Mouse (Mus musculus): ENCODE data around the gene Gpr108.
"Not testable (repeated sequence)": the region's sequence is repeated elsewhere in the genome, so short reads cannot be mapped to it uniquely, and the experiment has no call there.

Gpr108 gene

DNA sequence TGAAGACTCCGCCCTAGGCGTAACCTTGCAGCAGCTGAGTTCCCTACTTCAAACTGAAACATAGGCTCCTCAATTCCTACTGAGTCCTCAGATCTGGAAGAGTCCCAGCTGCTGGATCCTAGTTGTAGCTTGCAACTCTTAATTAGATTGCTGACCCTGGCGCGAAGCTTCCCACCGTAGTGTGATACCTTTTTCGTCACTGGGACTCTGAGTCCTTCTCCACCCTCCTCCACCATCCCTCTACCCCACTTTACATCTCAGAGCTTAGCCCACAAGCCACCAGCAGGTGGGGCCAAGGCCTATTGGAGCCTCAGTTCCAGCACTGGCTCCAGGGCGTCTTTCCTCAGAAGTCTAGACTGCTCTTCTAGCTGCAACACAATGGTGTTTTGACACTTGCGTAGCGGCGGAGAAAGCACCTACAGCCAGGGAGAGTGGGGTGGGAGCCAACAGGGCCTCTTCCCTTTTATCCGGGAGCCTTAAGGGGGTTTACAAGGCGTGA, at the start of gene Gpr108:
Gene Gpr108 (minus strand): TSS at position 246 of the 499 bp plus-strand sequence.
- peak; percentile 95 for DNase-seq (ENCODE audit: low read depth)

DNA sequence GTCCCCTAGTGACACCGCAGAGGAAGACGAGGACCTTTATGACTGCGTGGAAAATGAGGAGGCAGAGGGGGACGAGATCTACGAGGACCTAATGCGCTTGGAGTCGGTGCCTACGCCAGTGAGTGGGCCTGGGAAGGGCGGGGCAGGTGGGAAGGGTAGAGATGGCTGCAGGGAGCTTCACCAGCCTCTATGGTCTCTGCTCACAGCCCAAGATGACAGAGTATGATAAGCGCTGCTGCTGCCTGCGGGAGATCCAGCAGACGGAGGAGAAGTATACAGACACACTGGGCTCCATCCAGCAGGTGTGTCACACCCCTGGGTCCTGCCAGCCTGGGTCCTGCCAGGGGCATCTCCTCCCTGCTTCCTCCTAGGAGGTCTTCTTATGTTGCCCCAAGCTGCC, 48.8 kb upstream of the Gpr108 start:
- no peak for DNase-seq (ENCODE audit: low read depth)

DNA sequence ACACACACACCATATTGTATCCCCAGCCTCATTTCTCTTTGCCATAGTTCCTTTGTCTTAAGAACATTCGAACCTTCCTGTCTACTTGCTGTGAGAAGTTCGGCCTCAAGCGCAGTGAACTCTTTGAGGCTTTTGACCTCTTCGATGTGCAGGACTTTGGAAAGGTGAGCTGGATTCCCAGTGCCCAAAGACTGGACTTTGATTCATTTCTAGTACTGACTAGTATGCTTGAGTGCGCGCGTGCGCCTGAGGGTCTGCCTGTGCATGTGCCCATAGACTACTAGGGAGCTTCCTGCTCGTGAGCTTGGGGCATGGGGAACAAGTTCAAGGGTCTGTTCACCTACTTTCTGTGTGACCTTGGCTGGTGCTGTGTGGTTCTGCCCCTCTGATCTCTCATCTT, 47.7 kb upstream of the Gpr108 start:
- DNase-seq (ENCODE audit: low read depth) = no peak

DNA sequence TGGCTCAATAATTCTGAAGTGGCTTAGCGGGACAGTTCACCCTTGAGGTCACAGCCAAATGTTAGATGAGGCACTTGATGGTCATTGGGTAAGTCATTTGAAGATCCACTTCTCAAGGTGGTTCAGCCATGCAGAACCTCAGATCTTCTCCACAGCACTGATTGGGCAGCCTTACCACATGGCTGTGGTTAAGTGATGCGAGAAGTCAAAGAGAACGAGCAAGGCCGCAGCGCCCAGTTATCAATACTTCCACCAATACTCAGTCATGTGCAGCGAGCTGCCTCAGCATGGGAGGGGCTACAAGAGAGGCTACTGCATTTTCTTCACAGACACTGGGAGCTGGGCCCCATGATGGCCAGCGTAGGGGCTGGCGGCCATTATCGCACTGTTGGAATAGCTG, 44.7 kb upstream of the Gpr108 start:
- no peak for DNase-seq (ENCODE audit: low read depth)

DNA sequence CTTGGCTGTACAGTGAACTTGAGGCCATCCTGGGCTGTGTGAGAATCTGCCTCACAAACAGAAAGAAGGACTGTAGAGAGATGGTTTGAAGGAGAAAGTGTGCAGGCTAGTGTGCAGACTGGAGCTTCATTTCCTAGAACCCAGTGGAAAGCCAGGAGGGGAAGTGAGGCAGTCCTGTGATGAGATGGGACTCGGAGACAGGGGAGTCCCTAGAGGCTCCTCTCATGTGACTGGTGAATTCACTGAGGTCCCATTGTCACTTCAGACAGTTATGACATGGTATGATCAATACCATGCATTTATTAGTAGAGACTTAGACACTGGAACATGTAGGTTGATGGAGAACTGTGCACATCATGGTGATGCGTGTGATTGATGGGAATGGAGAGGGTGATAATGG, 44.1 kb upstream of the Gpr108 start:
- DNase-seq (ENCODE audit: low read depth) = no peak

DNA sequence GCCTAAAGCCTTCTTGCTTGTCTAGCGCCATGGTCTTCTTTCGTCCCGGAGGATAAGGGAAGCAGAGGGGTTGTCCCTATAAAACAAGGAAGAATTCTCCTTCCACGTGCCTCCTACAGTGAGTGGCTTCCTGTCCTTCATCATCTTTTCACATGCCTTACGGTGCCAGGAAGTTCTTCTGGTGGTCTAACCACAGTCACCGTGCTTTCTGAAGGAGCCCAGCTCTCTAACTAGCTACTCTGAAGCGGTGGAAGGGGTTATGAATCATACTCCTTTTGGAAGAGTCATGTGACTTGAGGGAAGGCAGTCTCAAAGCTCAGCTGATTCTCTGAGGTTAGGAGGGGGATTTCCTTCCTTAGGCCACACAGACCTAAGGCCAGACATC, 42.4 kb upstream of the Gpr108 start:
- peak; percentile 77 for DNase-seq (ENCODE audit: low read depth)

DNA sequence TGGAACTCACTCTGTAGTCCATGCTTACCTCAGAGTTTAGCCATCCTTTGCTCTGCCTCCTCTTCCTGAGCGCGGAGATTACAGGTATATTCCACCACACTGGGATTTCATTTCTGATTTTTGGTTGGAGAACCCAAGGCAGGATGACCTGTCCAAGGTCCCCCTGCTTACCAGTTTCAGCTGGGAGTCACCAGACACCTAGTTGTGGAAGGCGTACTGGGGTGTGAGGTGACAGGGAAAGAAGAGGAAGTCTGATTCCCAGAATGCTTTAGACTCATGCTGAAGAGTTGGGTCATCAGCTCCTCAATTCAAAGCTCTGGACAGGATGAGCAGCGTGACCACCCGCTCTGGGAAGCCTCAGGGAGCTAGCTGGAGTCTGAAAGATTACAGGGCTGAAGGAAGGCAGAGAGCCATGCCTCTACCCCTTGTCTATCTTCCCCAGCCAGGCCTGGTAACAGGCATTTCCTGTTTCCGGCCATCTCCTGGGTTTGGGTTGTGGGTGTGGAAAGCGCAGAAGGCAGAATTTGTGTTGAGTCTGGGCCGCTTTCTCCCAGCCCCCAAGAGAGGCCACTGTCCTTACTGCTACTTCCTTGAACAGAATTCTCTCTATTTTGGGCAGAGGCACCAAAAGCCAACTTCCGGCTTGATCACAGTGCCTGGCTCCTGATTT, 41.9 kb upstream of the Gpr108 start:
- DNase-seq (ENCODE audit: low read depth) = peak; percentile 69

DNA sequence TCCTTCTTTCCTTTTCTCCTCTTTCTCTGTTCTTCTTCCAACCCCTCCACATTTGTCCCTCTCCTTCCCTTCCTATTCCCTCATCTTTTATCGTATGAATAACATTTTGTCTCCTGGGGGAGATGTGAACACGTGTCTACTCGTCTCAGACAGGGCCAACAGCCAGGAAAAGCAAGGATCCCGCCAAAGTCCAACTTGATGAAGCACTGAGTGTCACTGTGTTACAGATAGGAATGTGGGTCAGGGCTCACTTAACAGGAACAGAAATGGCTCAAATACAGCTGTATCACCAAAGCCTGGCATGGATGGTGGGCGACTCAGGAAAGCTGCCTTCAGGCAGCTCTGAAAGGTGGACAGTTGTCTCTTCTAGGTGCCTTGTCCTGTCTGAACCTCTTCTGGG, 41.0 kb upstream of the Gpr108 start:
- DNase-seq (ENCODE audit: low read depth) = no peak

DNA sequence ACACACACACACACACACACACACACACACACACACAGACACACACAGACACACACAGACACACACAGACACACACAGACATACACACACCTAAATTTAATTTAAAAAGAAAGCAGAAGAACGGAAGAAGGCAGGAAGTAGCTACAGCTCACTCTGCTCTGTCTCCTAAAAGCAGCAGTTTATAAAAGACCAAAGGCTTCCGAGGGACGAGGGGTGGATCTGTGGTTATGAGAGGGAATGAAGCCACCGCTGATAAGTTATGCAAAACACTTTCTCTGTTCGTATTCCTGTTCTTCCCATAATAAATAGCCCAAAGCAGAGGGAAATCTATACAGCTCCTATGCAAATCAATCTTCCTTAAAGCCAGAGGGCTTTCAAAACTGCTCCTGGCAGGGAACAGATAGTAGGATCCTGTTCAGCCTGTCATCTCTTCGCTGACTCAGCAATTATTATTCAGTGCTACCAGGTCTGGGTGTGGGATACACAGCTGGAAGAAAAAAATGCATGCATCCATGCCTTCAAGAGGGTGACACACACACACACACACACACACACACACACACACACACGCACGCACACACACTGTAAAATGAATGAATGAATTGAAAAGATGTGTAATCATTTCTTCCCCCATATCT, 38.6 kb upstream of the Gpr108 start:
- DNase-seq (ENCODE audit: low read depth) = peak; percentile 47

DNA sequence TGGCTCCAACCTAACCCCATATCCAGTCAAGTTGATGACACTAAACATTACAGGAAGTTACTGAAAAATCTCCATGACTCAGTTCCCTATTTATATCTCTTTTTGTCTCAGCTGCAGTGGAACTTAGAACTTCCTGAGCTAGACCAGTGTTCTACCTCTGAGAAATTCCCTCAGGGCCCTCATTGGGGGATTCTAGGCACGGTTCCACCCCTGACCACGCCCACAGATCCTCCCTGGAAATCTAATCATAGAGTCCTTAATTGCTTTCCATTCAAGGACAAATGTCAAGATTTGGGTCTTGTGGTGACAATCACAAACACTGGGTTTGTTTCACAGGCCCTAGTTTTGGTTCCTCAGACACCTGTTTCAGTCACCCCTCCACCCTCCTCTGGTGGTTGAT, 36.8 kb upstream of the Gpr108 start:
- DNase-seq (ENCODE audit: low read depth) = no peak

DNA sequence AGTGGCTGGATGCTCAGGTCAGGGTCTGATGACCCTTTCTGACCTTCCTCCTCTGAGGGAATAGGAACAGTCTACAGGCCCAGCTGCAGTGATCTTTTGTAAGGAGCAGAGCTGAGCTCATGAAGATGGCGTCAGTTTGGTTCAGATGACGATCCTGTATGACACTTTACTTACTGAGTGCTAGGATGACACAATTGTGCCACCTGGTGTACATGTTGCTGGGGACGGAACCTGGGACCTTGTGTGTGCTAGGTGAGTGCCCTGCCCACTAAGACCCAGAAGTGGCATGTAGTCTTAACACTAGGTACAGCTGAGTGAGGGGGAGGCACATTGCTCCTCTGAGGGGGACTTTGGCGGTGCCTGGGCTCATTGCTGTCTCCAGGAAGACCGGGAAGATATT, 35.7 kb upstream of the Gpr108 start:
- DNase-seq (ENCODE audit: low read depth) = peak; percentile 51

DNA sequence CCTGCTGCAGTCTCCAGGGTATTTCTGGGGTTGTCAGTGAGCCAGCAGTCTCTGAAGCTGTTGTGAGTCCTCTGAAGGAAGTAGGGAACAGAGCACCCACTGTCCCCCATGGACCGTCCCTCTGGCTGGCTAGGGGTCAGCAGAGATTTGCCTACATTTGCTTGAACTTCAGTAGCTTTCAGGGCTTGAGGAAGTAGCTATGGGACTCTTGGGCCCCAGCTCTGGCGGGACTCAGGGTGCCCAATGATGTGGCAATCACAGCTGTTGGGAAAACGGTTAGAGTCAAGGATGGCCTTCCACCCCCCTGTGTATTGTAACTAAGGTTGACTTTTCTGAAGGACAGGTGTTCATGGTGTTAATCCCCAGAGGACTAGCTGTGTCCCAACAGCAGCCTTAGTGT, 32.2 kb upstream of the Gpr108 start:
- no peak for DNase-seq (ENCODE audit: low read depth)

DNA sequence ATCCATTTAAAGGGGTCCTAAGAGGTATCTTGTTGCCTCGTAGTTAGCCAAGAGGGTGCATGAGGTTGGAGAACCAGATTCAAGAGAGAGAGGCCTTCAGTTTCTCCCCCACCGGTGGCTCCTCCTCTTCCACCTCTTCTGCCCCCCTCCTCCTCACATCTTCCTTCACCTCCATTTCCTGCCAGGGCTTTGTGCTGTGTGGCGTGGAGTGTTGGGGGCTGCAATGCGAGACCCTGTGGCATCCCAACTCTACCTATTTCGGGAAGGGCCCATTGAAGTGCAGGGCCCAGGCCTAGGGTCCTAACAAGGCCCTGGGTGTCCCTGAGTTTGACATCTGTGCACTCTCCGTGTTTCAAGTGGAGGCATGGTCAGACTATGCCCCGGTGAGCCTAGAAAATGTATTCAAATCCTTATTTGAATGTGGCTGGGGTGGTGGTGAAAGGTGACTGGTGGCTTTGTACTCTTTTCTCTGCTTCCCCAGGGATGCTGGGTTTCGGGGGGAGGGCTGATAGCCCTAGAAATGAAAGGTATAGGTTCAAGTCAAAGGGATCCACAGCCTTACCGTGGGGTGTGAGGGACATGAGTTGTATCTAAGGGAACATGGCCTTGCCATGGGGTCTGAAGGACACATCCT, 31.5 kb upstream of the Gpr108 start:
- peak; percentile 73 for DNase-seq (ENCODE audit: low read depth)

DNA sequence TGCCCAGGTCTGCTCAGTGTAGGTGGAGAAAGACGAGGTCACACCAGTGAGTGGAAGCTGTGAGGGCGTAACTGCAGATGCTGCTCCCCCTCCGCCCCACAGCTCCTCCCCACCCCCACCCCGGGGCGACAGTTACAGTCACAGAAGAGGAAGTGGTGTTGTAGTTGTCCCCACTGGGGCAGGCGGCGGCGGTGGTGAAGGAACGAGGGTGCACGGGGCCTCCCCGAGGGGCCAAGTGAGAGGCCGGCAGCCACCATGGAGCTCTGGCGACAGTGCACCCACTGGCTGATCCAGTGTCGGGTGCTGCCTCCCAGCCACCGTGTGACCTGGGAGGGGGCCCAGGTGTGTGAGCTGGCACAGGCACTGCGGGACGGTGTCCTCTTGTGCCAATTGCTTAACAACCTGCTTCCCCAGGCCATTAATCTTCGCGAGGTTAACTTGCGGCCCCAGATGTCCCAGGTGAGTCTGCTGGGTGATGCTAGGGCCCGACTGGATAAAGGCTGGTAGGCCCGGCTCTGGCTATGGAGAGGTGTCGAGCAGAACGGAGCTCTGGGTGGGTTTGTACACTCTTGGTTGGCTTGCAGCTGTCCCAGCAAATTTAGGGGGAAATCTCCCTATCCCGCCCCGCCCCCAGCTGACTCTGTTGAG, 30.8 kb upstream of the Gpr108 start, which contains the start of gene Vav1:
Gene Vav1 (plus strand): TSS at position 158 of the 648 bp plus-strand sequence.
- peak; percentile 91 for DNase-seq (ENCODE audit: low read depth)

DNA sequence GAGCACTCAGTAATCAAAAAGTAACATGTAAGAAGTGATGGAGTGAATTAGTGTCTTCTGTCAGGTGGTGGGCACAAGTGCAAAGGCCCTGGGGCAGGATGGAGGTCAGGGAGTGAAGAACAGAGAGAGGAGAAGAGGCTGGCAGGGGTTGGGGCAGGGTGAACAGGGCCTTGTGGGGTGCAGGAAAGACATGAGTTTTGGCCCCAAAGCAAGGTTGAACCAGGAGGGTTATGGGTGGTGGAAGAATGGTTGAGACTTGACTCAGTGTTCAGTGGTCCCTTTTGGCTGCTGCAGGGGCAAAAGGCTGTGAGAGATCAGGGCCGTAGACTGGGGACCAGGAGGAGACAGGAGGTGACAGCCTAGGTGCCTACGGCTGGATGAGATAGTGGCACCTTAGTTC, 30.3 kb upstream of the Gpr108 start:
- no peak for DNase-seq (ENCODE audit: low read depth)

DNA sequence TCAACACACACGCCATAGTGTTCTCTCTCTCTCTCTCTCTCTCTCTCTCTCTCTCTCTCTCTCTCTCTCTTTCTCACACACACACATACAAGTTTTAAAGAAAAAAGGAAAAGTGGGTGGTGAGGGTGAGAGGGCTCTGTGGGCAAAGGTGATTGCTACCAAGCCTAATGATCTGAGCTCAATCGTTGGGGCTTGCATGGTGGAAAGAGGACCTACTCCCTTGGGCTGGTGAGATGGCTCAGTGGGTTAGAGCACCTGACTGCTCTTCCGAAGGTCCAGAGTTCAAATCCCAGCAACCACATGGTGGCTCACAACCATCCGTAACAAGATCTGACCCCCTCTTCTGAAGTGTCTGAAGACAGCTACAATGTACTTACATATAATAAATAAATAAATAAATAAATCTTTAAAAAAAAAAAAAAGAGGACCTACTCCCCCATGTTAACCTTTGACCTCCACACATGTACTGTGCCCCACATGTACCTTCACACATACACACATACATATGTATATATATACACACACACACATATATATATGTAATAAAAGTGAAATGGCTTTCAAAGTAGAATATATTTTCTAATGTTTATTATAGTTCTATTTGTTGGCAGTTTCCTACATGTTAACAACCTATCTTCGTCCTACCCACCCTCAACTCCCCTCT, 29.5 kb upstream of the Gpr108 start:
- not testable (repeated sequence) for DNase-seq (ENCODE audit: low read depth)

DNA sequence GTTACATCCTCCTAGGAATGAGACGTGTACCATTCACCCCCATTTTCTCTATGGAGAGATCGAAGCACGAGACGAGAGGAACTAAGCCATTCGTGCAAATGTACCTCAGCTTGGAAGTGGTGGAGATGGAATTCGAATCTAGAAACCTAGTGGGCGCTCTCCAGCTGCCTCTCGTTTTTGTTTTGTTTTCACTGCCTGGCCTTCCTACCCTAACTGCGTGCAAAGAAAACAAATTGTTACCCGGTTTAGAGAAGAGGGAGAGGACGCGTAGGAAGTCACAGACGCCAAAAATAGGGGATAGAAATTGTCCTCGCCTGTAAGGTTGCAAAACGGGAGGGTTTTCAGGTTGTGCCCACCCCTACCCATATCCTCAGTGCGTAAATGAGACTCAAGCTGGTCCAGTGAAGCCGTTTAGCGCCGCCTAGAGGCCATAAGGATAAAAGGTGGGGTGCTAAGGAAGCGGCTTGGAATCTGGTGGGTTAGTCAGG, 28.4 kb upstream of the Gpr108 start:
- DNase-seq (ENCODE audit: low read depth) = peak; percentile 94

DNA sequence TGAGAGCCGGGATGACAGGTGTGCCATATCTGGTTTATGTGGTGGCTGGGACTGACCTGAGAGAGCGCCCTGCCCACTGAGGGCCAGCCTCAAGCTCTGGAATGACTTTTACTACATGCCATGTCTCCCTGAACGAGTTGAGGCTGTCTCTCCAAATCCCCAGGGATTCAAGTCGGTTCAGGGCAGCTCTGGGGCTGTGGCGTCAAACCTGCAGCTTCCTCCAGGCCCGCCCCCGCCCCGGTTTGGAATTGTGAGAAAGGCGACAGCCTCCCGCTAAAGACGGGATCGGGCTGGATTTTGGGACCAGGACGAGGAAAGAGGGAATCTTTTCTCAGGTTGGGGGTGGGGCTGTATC, 27.7 kb upstream of the Gpr108 start:
- no peak for DNase-seq (ENCODE audit: low read depth)

DNA sequence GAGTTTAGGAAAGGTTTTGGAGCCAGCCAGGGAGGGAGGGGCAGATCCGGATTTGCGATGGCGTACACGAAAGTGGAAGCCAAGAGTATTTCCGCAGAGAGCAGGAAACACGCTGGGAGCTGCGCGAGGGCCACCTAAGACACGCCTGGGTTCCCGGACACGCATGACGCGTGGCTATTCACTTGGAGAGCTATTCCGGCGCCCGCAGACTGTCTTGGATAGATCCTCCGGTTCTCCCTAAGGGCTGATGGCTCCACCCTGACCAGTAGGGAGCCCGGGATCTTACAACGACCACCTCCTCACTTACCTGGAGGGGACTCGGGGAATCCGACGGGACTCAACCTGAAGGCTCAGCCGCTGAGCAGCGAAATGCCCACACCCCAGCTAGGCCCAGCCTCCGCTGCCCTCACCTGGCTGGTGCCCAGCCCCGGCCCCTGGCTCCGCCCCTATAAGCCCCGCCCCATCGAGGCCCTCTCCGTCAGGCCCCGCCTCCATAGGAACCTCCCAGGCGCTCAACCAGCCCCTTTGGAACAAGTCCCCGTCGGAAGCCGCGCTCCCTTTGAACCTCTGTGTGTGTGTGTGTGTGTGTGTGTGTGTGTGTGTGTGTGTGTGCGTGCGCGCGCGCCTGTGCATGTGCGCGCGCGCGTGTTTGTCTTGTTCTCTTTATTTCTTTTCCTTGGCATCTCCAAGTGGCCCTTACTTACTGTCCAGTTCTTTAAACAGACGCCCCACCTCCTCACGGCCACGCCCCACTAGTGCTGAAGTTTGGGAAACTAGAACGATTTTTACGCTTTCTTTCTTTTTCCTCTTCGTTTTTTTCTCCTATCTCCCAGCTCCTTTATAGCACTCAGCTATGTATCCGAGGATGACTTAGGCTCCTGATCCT, 27.1 kb upstream of the Gpr108 start:
- peak; percentile 93 for DNase-seq (ENCODE audit: low read depth)

DNA sequence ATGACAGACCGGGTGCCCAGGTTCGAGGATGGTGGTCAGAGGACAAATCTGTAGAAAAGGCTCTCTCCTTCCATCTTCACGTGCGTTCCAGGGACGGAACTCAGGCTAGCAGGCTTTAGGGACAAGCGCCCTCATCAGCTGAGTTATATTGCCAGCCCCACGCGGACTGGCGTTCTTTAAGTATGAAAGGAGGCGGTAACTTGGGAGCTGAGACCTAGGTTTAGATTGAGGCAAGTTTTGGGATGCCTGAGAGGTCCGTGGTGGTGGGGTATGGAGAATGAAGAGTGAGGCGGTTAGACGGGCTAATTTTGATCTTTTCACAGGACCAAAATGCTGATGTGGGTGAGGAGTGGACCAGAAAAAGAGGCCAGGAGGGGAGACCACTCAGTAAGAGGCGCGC, 26.4 kb upstream of the Gpr108 start:
- DNase-seq (ENCODE audit: low read depth) = no peak

DNA sequence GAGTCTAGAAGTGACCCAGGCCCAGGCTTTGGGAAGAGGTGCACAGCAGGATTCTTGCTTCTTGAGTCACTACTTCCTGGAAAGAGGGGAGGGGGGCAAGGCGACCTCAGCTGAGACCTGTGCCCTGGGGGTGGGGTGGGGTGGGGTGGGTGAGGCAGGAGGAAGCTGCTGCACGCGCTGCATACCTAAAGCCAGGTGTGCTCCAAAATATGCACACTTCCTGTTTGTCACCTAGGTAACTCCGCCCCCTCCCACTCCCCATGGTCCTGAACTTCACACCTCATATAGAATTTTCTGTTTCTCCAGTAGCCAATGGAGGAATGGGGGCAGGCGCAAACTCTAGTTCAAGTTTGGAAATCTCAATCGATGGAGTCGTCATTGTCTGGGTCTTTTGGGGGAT, 25.6 kb upstream of the Gpr108 start:
- no peak for DNase-seq (ENCODE audit: low read depth)

Data from induced T-regulatory cell, adult 2 months (primary cell).